Mouse (Mus musculus) B cell, adult 2 months (primary cell): ENCODE measurements around the gene Tmem9b.
A peak's percentile ranks its signal among the peaks of the same experiment; 100 is the strongest.

ENCODE experiments used
- DNase-seq, 2 experiments: peaks; one replicate each; pipeline ENCODE4 v3.0.0; 2022

The Tmem9b gene

GRCm38 (mm10) chr7:109752008-109752925 is at the start of gene Tmem9b:
Gene Tmem9b (minus strand): TSS chr7:109752875.
- DNase-seq = peak; percentile 83 to 84

GRCm38 (mm10) chr7:109800626-109801025 is 48.0 kb upstream of the Tmem9b start:
- no peak for DNase-seq

- DNase-seq = no peak
These were observed 46.5 kb upstream of the Tmem9b start for GRCm38 (mm10) chr7:109799168-109799567.

- DNase-seq = no peak
These were observed 42.9 kb upstream of the Tmem9b start for GRCm38 (mm10) chr7:109795564-109795963.

- no peak for DNase-seq
These were observed 41.9 kb upstream of the Tmem9b start for GRCm38 (mm10) chr7:109794556-109794955.

- peak; percentile 73 to 76 for DNase-seq
These were observed 40.1 kb upstream of the Tmem9b start for GRCm38 (mm10) chr7:109792759-109793158.

- no peak for DNase-seq
These were observed 38.1 kb upstream of the Tmem9b start for GRCm38 (mm10) chr7:109790818-109791217.

- no peak for DNase-seq
These were observed 35.2 kb upstream of the Tmem9b start for GRCm38 (mm10) chr7:109787860-109788259.

- no peak for DNase-seq
These were observed 30.6 kb upstream of the Tmem9b start for GRCm38 (mm10) chr7:109783281-109783680.

- peak; percentile 60 to 64 for DNase-seq
These were observed 29.0 kb upstream of the Tmem9b start, which contains the start of gene Nrip3 for GRCm38 (mm10) chr7:109781470-109782203. Gene Nrip3 (minus strand): TSS chr7:109782025.

- peak; percentile 52 to 54 for DNase-seq
These were observed 28.4 kb upstream of the Tmem9b start for GRCm38 (mm10) chr7:109781087-109781469.

GRCm38 (mm10) chr7:109772251-109772650 is 19.6 kb upstream of the Tmem9b start:
- DNase-seq = no peak

- DNase-seq = no peak
These were observed 16.2 kb upstream of the Tmem9b start for GRCm38 (mm10) chr7:109768699-109769383.

GRCm38 (mm10) chr7:109767575-109768350 is 15.1 kb upstream of the Tmem9b start:
- DNase-seq = no peak

- no peak for DNase-seq
These were observed 11.3 kb upstream of the Tmem9b start for GRCm38 (mm10) chr7:109764009-109764408.

GRCm38 (mm10) chr7:109756291-109756690 is 3.6 kb upstream of the Tmem9b start:
- DNase-seq = no peak

GRCm38 (mm10) chr7:109754034-109754433 is 1.4 kb upstream of the Tmem9b start:
- no peak for DNase-seq

- DNase-seq = peak in 1 of 2 experiments; percentile 22
These were observed 1.2 kb downstream of the Tmem9b start for GRCm38 (mm10) chr7:109751427-109752007.

- no peak for DNase-seq
These were observed 4.9 kb downstream of the Tmem9b start for GRCm38 (mm10) chr7:109747747-109748146.

- DNase-seq = no peak
These were observed 11.0 kb downstream of the Tmem9b start for GRCm38 (mm10) chr7:109741703-109742102.

GRCm38 (mm10) chr7:109741060-109741459 is 11.6 kb downstream of the Tmem9b start:
- DNase-seq = no peak

GRCm38 (mm10) chr7:109739822-109740370 is 12.8 kb downstream of the Tmem9b start:
- no peak for DNase-seq
